Mouse (Mus musculus): ENCODE results near the gene Dgkb.

DNA sequence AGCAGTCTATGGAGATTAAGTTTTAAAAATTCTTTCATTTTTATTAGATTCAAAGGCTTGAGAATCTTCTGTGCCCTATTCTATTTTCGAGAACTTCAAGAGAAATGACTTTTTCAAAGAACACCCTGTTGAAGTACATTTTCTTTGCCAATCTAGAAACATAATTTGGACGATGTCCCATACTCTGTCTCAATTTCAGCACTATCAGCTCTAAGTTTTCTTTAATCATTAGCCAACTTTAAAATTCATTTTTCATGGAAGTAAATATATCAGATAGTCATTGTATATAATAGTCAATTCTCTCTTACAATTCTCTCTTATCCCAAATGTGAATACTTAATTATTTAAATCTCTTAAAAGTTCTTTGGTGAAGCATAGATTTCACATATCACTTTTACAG lies 570.1 kb downstream of the Dgkb start:
- TF ChIP-seq CTCF (IDR thresholded peaks at IDR 0.05; ENCODE audit: extremely low read depth, insufficient read depth, low read length) (no peak), POLR2A (IDR thresholded peaks at IDR 0.05; ENCODE audit: extremely low read depth, insufficient read depth, low read length) (no peak)
